In the genomic region with DNA sequence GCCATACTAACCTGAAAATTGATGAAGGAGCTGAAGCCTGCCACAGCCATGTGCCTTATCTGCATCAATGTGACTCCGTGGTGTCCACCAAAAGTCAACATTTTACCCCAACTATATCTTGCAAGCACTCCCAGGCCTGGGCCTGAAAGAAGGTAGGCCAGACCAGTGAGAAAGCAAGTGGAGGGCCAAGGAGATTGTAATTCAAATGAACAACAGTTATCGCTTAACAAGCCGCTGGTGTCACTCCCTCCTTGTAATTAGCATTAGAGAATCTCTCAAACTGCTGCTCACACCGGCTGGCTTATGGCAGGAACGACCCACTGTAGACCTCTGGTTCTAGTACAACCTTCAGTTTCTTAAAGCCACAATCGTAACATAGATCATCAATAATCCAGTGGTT, we compare ENCODE assay signal across 24 mouse cellular contexts.
"Had no signal": no experiment of that assay in that cellular context is flagged by ENCODE, and none has a peak within 500 bp of the region (broad histone marks: within the 10 kb centered on the region; RNA-seq: fewer than 3 reads in every experiment).

No protein-coding gene starts in this region.

- H3K4me3 ChIP-seq: heart, embryonic 10.5 days; heart, embryonic 12.5 days; hindbrain, embryonic 13.5 days; hindbrain, embryonic 15.5 days; layer of hippocampus, adult 2 months; left cerebral cortex, adult 2 months; limb, embryonic 10.5 days; limb, embryonic 12.5 days; liver, embryonic 13.5 days; liver, embryonic 15.5 days had no signal

- ATAC-seq: hindbrain, postnatal 0 days; intestine, postnatal 0 days had no signal

- H3K27me3 ChIP-seq: heart, embryonic 12.5 days; hindbrain, embryonic 13.5 days; hindbrain, embryonic 15.5 days; limb, embryonic 12.5 days; liver, embryonic 13.5 days; liver, embryonic 15.5 days had no signal

- H3K4me2 ChIP-seq: heart, embryonic 12.5 days; hindbrain, embryonic 13.5 days; hindbrain, embryonic 15.5 days; limb, embryonic 12.5 days; liver, embryonic 11.5 days; liver, embryonic 13.5 days; liver, embryonic 15.5 days had no signal

- H3K9me3 ChIP-seq: heart, embryonic 10.5 days; heart, embryonic 12.5 days; hindbrain, embryonic 13.5 days; hindbrain, embryonic 15.5 days; limb, embryonic 10.5 days; limb, embryonic 12.5 days; liver, embryonic 13.5 days; liver, embryonic 15.5 days had no signal

- H3K9ac ChIP-seq: heart, embryonic 12.5 days; hindbrain, embryonic 13.5 days; hindbrain, embryonic 15.5 days; limb, embryonic 12.5 days; liver, embryonic 13.5 days; liver, embryonic 15.5 days had no signal

- H3K27ac ChIP-seq: heart, embryonic 10.5 days; hindbrain, embryonic 13.5 days; hindbrain, embryonic 15.5 days; hindbrain, postnatal 0 days; layer of hippocampus, adult 2 months; left cerebral cortex, adult 2 months; limb, embryonic 10.5 days; limb, embryonic 12.5 days; liver, embryonic 13.5 days; liver, embryonic 15.5 days had no signal

- DNase-seq: gastrocnemius, postnatal 14 days; gastrocnemius, postnatal 36 days; heart, adult 18-20 months; heart, postnatal 14 days; heart, postnatal 36 days; kidney, adult 18-20 months; kidney, adult 8-10 months; kidney, postnatal 10 days; kidney, postnatal 25 days; kidney, postnatal 4 days; liver; liver, embryonic 13.5 days had no signal

- H3K4me1 ChIP-seq: heart, embryonic 10.5 days; heart, embryonic 12.5 days; hindbrain, embryonic 13.5 days; hindbrain, embryonic 15.5 days; limb, embryonic 10.5 days; limb, embryonic 12.5 days; liver, embryonic 13.5 days; liver, embryonic 15.5 days had no signal
